Mouse (Mus musculus): ENCODE data around the gene Card9. TPM values are rescaled to one million over a fixed set of nuclear protein-coding genes. Genes with fewer than 3 reads are reported as not detected.
A peak's percentile ranks its signal among the peaks of the same experiment; 100 is the strongest.

Gene Card9
- polyA plus RNA-seq, 1 experiment from 2014 or later, result 2.0 TPM

DNA sequence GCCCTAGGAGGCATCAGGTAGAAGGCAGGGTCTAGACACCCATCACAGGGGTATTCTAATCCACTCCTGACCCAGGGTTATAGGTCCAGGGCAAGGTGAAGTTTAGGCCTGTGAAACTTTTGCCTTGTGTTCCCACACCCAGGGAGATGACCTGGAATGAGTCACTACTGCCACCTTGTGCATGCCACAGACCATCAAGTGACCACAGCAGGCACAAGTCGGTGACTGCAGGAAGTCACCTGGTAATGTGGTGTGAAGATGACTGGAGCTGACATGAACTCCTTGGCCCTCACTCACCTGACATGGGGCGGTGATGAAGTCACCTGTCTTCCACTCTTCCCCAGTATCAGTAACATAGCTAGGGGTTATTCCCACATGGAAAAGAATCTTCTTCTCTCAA is 47.9 kb downstream of the Card9 start:
- no peaks in the 10 kb centered on the region for H3K27me3 ChIP-seq
- no peak overlapping the region for H3K9ac ChIP-seq
- H3K9me3 ChIP-seq, result no peaks in the 10 kb centered on the region
- H3K4me3 ChIP-seq, result no peak overlapping the region
- H3K36me3 ChIP-seq, result no peaks in the 10 kb centered on the region
- no peak overlapping the region for H3K27ac ChIP-seq (replicated peaks)
- no peak for ATAC-seq (ENCODE audit: low read depth)
- WGBS, result 60% methylated on average over 2 of the region's 2 CpGs
- H3K4me1 ChIP-seq (replicated peaks), result peaks cover 39% of the 10 kb centered on the region
- no peak overlapping the region for H3K4me2 ChIP-seq

DNA sequence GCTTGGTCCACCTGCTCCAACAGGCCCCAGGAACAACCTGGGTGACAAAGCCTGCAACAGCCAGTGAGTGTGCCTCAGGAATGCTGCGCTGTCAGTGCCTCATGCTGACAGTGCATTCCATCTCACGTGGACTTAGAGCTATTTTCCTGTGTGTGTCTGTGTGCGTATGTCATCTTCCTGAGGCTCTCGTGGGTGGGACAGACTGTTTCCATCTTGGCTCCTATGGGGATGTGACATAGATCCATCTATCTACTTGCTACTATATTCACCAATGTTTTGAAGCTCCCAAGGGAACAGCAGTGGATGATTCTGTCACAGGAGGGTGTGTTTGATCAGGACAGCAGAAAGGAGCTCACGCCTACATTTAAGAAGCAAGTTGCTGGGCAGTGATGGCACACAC is 48.8 kb downstream of the Card9 start:
- 72% methylated on average over 5 of the region's 5 CpGs for WGBS

DNA sequence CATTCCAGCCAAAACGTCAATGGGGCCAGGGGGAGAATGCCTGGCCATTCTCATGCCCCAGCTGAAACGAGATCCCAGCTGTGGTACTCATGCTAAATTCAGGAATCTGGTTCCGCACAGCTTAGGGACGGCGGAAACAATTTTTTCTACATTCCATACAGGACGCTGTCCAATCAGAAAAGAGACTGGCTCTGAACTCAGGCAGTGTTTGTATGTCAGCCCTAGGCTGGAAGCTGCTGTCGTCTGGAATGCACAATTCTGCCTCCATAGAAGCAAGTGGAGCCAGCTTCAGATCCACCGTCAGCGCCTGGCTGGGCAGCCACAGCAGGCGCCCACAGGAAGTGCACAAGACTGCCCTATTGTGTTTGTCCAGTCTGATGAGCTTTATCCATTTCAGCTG is 51.0 kb downstream of the Card9 start:
- 29% methylated on average over 10 of the region's 10 CpGs for whole genome bisulfite sequencing
- ATAC-seq (ENCODE audit: low read depth), result no peak
- H3K27me3 ChIP-seq, result no peaks in the 10 kb centered on the region
- peak overlapping the region; percentile 54; the same call in 1 of the 2 replicates for H3K27ac ChIP-seq (replicated peaks)
- no peaks in the 10 kb centered on the region for H3K9me3 ChIP-seq
- no peaks in the 10 kb centered on the region for H3K36me3 ChIP-seq
- no peak overlapping the region for H3K4me3 ChIP-seq
- no peak overlapping the region for H3K4me2 ChIP-seq
- 0 out of 2 replicates have a peak overlapping the region, but pooled peaks have one; percentile 26 for H3K9ac ChIP-seq
- peaks cover 15% of the 10 kb centered on the region for H3K4me1 ChIP-seq (replicated peaks)

More for the DNA sequence above, 48.8 kb downstream of the Card9 start:
- Histone ChIP-seq H3K4me2 (no peak overlapping the region), H3K27me3 (no peaks in the 10 kb centered on the region), H3K4me3 (no peak overlapping the region), H3K9ac (no peak overlapping the region), H3K4me1 (replicated peaks) (peaks cover 30% of the 10 kb centered on the region), H3K27ac (replicated peaks) (no peak overlapping the region), H3K36me3 (no peaks in the 10 kb centered on the region), H3K9me3 (no peaks in the 10 kb centered on the region)
- ATAC-seq (ENCODE audit: low read depth), result no peak

DNA sequence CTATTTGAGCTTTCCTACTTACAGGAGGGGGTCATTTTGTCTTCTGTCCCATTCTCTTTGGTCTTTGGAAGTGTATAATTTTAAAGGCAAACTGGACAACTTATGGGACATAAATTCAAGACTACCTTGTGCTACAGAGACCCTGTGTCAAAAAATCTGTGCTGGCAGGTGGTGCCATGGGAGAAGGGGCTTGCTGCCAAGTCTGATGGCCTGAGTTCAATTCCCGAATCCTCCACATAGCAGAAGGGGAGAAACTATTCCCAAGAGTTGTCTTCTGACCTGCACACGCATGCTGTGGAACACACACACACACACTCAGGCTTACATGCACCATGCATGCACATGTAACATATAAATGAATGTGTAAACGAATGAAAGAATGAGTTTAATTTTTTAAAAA is 54.0 kb downstream of the Card9 start:
- H3K4me1 ChIP-seq (replicated peaks), result peaks cover 9% of the 10 kb centered on the region; the same call in 1 of the 2 replicates
- H3K4me3 ChIP-seq, result no peak overlapping the region
- no peak overlapping the region for H3K9ac ChIP-seq
- no peak overlapping the region for H3K4me2 ChIP-seq
- no peaks in the 10 kb centered on the region for H3K9me3 ChIP-seq
- H3K27me3 ChIP-seq, result no peaks in the 10 kb centered on the region
- no peak overlapping the region for H3K27ac ChIP-seq (replicated peaks)
- 84% methylated on average over 3 of the region's 3 CpGs for WGBS
- no peaks in the 10 kb centered on the region for H3K36me3 ChIP-seq
- no peak for ATAC-seq (ENCODE audit: low read depth)

DNA sequence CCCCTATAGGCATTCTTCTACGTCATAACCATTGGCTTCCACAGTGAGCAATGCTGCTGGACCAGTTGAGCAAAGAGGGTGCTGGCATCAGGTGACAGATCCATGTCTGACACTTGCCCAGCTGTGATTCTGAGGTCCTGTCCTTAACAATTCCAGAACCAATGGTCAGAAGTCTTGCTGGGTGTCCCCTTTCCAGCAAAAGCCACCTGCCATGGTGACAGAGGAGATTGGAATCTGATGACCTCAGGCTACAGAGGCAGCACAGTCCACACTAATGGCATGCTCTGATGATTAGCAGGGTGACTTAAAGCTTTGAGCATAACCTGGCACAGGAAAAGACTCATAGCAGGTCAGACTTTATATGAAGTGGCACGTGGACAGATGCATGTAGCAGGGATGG is 55.2 kb downstream of the Card9 start:
- H3K27me3 ChIP-seq, result no peaks in the 10 kb centered on the region
- H3K9me3 ChIP-seq, result no peaks in the 10 kb centered on the region
- H3K9ac ChIP-seq, result no peak overlapping the region
- WGBS, result 77% methylated on average over 2 of the region's 2 CpGs
- H3K36me3 ChIP-seq, result no peaks in the 10 kb centered on the region
- peaks cover 11% of the 10 kb centered on the region; the same call in 1 of the 2 replicates for H3K4me1 ChIP-seq (replicated peaks)
- H3K4me2 ChIP-seq, result no peak overlapping the region
- H3K4me3 ChIP-seq, result no peak overlapping the region
- H3K27ac ChIP-seq (replicated peaks), result no peak overlapping the region
- no peak for ATAC-seq (ENCODE audit: low read depth)

DNA sequence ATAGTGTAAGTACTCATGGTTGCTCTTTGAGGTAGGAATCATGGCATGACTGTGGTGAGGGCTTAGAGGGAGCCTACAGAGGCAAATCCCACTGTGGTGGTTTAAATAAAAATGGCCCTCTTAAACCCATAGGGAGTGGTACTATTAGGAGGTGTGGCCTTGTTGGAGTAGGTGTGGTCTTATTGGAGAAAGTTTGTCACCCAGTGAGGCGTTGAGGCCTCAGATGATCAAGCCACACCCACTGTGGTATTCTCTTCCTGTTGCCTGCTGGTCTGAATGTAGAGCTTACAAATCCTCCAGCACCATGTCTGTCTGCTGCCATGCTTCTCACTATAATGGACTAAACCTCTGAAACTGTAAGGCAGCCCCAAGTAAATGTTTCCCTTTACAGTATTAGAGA is 56.0 kb downstream of the Card9 start:
- no peaks in the 10 kb centered on the region for H3K36me3 ChIP-seq
- no peaks in the 10 kb centered on the region for H3K9me3 ChIP-seq
- no peak overlapping the region for H3K9ac ChIP-seq
- ATAC-seq (ENCODE audit: low read depth), result no peak
- H3K4me3 ChIP-seq, result no peak overlapping the region
- H3K4me1 ChIP-seq (replicated peaks), result peaks cover 16% of the 10 kb centered on the region
- 78% methylated on average over 1 of the region's 1 CpGs for WGBS
- H3K4me2 ChIP-seq, result no peak overlapping the region
- H3K27ac ChIP-seq (replicated peaks), result no peak overlapping the region
- H3K27me3 ChIP-seq, result no peaks in the 10 kb centered on the region

Other genes with a start within 250 kb of the Card9 start
- gene Nacc2, start 237.7 kb downstream of the Card9 start, polyA plus RNA-seq (2015; fragmentation: Nextera tagmentation; extraction: Ambion mirVana), result 18.0 and 19.2 TPM in 2 replicates
- 11.8 and 12.5 TPM in 2 replicates for gene Lhx3, start 152.6 kb downstream of the Card9 start, polyA plus RNA-seq (2015; fragmentation: Nextera tagmentation; extraction: Ambion mirVana)
- gene Qsox2, start 123.4 kb downstream of the Card9 start, polyA plus RNA-seq (2015; fragmentation: Nextera tagmentation; extraction: Ambion mirVana), result 13.0 and 13.8 TPM in 2 replicates
- 0.06 and 0.08 TPM in 2 replicates for gene Ccdc187, start 66.4 kb downstream of the Card9 start, polyA plus RNA-seq (2015; fragmentation: Nextera tagmentation; extraction: Ambion mirVana)
- gene Gpsm1, start 45.4 kb downstream of the Card9 start, polyA plus RNA-seq (2015; fragmentation: Nextera tagmentation; extraction: Ambion mirVana), result 109 and 114 TPM in 2 replicates
- 30.1 and 34.2 TPM in 2 replicates for gene Dnlz, start 8.8 kb downstream of the Card9 start, polyA plus RNA-seq (2015; fragmentation: Nextera tagmentation; extraction: Ambion mirVana)
- gene Snapc4, start 19.7 kb upstream of the Card9 start, polyA plus RNA-seq (2015; fragmentation: Nextera tagmentation; extraction: Ambion mirVana), result 25.4 and 26.8 TPM in 2 replicates
- 158 and 164 TPM in 2 replicates for gene Entr1, start 28.4 kb upstream of the Card9 start, polyA plus RNA-seq (2015; fragmentation: Nextera tagmentation; extraction: Ambion mirVana)
- 96.5 and 97.6 TPM in 2 replicates for gene Pmpca, start 28.4 kb upstream of the Card9 start, polyA plus RNA-seq (2015; fragmentation: Nextera tagmentation; extraction: Ambion mirVana)
- 24.6 and 25.5 TPM in 2 replicates for gene Inpp5e, start 48.3 kb upstream of the Card9 start, polyA plus RNA-seq (2015; fragmentation: Nextera tagmentation; extraction: Ambion mirVana)
- gene Sec16a, start 84.3 kb upstream of the Card9 start, polyA plus RNA-seq (2015; fragmentation: Nextera tagmentation; extraction: Ambion mirVana), result 18.4 and 20.7 TPM in 2 replicates
- gene Notch1, start 155.7 kb upstream of the Card9 start, polyA plus RNA-seq (2015; fragmentation: Nextera tagmentation; extraction: Ambion mirVana), result 19.3 and 20.5 TPM in 2 replicates
- 78.3 and 82.0 TPM in 2 replicates for gene Egfl7, start 219.1 kb upstream of the Card9 start, polyA plus RNA-seq (2015; fragmentation: Nextera tagmentation; extraction: Ambion mirVana)
- not detected in 2 replicates for gene Gm20532, start 225.7 kb upstream of the Card9 start, polyA plus RNA-seq (2015; fragmentation: Nextera tagmentation; extraction: Ambion mirVana)
- 6.0 and 7.4 TPM in 2 replicates for gene Agpat2, start 243.5 kb upstream of the Card9 start, polyA plus RNA-seq (2015; fragmentation: Nextera tagmentation; extraction: Ambion mirVana)

All from neural tube, embryonic 13.5 days (tissue).